Mouse (Mus musculus): ENCODE measurements around the gene Gls2.

Gls2 gene

DNA sequence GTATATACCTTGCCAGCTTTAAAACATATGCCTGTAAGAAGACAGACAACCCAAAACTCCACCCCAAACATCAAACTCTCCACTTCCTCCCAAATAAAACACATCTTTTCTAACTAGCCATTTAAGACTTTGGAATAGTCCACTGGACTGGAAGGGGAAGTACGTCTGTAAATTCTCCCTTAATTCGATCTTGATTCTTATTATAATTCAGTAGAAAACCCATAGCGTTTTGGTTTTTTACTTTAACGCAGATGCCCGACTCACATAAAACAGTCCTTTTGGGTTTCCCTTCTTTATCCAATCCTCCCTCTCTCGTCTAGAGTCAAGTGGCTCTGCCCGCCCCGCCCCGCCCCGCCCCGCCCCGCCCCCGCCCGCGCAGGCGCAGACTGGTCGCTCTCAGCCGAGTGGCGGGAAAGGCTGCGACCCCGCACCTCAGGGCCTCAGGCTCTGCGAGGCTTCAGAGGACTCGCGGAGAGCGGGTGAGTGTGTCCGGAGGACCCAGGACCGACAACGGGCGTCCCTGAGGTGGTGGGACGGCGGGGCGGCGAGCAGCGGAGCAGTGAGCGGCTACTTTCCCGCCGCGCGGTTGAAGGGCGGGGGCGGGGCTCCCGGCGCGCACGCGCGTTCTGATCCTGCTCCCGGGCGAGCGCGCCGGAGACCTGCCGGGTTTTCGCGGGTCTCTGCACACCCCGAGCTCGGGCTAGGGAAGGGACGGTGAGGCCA is 37.6 kb downstream of the Gls2 start, which contains the start of gene Timeless:
Gene Timeless, plus strand, starts transcription at position 369 of the 723 bp plus-strand sequence.
- under 1% methylated on average over 58 of the region's 58 CpGs for WGBS

GRCm38 (mm10) chr10:128232420-128232985 is 38.2 kb downstream of the Gls2 start:
- WGBS: under 1% methylated on average over 14 of the region's 14 CpGs

GRCm38 (mm10) chr10:128236321-128236720 is 42.1 kb downstream of the Gls2 start:
- WGBS: 61% methylated on average over 4 of the region's 4 CpGs

DNA sequence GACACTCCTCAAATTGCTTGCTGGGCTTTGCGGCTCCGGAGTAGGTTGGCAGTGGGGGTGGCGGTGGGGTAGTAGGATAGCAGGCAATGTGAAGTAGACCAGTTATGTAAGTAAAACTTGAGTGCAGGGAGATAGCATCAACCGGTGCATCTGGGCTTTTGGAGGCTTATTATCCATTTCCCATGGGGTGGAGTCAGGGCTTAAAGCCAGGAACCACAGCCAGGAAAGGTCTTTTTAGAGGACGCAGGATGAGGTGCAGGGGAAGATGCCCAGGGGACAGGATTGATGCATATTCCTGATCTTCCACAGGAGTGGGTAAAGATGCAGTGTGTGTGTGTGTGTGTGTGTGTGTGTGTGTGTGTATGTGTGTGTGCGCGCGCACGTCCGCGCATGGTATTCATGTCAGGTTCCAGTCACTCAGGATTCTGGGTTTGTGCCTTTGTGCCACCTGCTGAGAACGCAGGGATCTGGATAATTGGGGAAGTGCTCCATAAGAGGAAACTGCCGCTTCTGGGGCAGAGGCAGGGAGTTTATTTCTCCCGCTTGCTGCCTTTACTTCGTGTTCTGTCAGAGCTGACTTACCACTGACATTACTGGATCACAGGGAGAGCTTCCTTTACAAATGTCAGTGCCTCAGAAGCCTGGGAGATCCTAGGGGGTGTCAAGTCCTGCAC is 43.7 kb downstream of the Gls2 start:
- 29% methylated on average over 15 of the region's 15 CpGs for WGBS

DNA sequence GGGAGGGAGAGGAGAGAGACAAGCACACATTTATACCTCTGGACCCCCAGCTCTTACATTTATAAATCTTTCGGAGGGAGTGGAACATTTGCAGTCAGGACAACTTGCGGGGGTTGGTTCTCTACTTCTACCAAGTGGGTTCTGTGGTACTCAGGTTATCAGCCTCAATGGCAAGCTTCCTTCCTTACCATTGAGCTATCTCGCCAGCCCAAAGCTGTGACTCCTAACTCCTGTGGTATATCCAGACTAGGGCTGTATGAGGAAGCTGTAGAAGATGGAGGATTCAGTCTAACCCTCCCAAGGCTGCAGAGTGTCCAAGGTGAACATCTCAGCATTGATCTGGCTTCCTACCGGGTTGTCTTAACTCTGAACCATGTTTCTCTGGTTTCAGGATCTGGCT is 44.9 kb downstream of the Gls2 start:
- WGBS: 98% methylated on average over 4 of the region's 4 CpGs

DNA sequence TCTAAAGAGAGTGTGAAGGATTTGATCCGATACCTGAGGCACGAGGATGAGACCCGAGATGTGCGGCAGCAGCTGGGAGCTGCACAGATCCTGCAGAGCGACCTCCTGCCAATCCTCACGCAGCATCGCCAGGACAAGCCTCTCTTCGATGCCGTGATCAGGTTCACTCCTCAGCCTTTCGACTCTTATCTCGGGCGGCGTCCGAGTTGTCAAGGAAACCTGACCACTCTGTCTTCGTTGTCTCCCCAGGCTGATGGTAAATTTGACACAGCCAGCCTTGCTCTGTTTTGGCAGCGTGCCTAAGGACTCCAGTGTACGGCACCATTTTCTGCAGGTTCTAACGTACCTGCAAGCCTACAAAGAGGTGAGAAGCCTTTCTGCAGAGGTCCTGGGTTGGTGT is 45.9 kb downstream of the Gls2 start:
- 93% methylated on average over 18 of the region's 18 CpGs for WGBS

DNA sequence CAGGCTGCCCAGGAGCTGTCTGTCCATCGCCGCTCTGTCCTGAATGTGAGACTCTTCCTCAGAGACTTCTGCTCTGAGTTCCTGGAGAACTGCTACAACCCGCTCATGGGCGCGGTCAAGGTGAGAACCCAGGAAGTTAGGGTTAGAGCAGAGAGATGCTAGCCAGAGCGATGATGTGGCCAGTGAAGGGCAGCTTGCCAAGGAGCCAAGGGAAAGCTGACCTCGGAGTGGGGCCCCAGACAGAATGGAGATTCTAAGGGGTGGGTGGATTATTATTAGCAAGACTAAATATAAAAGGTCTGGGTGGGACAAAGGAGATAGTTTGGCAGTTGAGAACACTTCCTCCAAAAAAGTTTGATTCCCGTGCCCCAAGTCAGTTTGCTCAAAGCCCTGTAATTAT is 49.0 kb downstream of the Gls2 start:
- WGBS: 91% methylated on average over 8 of the region's 8 CpGs

DNA sequence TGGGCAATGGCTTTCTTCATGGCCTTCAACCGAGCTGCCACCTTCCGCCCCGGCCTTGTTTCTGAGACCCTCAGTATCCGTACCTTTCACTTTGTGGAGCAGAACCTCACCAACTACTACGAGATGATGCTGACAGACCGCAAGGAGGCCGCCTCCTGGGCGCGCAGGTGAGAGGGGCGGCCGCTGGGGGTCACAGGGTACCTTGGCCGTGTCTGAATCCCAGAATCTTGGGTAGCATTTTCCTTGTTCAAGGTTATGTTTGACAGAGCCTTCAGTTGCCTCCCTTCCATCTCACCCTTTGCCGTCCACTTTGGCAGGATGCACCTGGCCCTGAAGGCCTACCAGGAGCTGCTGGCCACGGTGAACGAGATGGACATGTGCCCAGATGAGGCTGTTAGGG is 49.9 kb downstream of the Gls2 start:
- WGBS: 96% methylated on average over 15 of the region's 15 CpGs

- 72% methylated on average over 17 of the region's 17 CpGs for WGBS
Observed at GRCm38 (mm10) chr10:128247020-128247732, 52.9 kb downstream of the Gls2 start.

- 94% methylated on average over 13 of the region's 13 CpGs for WGBS
Observed at GRCm38 (mm10) chr10:128250565-128250964, 56.3 kb downstream of the Gls2 start.

DNA sequence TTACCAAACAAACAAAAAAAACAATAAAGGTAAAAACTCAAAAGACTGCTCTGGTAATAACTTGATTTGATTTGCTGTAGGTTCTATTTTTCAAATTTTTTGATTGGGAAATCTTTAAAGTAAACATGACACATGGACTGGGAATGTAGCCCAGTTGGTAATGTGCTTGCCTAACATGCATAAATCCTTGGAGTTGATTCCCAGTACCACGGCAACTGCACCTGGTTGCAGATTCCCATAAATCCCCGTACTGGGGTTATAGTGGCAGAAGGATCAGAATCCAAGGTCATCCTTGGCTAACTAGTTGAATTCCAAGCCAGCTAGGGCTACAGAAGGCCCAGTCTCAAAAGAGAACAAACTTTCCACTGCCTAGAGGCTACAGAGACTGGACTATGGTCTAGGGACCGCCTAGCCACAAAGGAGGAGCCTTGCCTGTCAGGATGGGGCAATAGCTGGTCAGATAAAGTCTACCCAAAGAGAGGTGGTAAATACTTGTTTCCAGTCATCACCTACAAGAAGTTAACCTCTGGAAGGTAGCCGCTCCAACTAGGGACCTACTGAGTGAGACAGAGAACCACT is 59.5 kb downstream of the Gls2 start, which contains the start of gene Apon:
Gene Apon, plus strand, starts transcription at position 420 of the 579 bp plus-strand sequence.
- 87% methylated on average over 4 of the region's 4 CpGs for WGBS

DNA sequence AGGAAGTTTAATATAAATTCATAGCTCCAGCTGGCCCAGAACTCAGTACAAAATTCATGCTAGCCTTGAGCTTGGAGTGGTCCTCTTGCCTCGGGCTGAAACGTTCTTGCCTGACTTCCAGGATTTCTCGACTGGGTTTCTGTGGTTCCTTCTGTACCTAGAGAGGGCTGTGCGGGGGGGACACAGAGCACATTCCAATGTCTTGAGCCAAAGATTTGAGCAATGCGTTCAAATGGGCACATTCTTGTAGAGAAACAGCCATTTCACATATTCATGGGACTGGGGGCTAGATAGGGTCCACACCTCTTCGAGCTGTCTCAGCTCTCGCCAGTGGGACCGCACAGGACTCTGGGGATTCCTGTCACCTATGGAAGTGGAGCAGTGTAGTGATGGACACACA is 61.7 kb downstream of the Gls2 start:
- WGBS: 91% methylated on average over 8 of the region's 8 CpGs

DNA sequence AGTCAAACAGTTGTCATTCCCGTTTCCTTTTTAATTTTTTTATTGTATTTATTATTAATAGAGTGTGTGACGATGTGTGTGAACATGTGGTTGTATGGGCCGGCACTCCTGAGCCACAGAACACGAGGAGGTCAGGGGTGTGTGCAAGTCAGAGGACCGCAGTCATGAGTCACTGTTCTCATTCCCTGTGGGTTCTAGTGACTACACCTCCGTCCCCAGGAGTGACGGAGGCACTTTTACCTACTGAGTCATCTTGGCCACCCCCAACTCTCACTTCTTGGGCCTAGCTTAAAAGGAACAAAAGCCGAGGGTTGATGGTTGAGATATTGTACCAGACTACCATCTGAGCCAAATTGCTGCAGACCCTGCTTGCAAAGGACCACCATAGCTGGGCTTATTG is 62.1 kb downstream of the Gls2 start:
- WGBS: 83% methylated on average over 8 of the region's 8 CpGs

DNA sequence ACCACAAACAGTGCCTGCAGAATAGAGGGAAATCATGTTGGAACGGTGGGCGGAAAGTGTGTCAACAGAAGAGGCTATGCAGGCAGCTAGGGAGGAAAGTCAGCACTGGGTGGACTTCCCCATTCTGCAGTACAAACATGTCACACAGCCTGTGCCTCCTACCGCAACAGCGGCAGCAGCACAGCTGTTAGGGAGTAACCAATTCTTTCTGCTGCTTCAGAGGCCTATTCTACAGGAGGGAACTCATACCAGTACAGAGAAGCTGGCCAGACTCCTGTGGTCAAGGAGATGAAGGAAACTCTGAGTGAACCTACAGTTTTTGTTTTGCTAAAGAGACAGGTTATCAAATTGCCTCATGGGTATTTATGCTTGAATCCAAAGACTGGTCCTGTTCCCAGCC is 64.7 kb downstream of the Gls2 start:
- 62% methylated on average over 4 of the region's 4 CpGs for WGBS

All from cerebral cortex, adult 2 months (tissue).